Comparison of ENCODE assay signal across 8 mouse cellular contexts in the genomic region with DNA sequence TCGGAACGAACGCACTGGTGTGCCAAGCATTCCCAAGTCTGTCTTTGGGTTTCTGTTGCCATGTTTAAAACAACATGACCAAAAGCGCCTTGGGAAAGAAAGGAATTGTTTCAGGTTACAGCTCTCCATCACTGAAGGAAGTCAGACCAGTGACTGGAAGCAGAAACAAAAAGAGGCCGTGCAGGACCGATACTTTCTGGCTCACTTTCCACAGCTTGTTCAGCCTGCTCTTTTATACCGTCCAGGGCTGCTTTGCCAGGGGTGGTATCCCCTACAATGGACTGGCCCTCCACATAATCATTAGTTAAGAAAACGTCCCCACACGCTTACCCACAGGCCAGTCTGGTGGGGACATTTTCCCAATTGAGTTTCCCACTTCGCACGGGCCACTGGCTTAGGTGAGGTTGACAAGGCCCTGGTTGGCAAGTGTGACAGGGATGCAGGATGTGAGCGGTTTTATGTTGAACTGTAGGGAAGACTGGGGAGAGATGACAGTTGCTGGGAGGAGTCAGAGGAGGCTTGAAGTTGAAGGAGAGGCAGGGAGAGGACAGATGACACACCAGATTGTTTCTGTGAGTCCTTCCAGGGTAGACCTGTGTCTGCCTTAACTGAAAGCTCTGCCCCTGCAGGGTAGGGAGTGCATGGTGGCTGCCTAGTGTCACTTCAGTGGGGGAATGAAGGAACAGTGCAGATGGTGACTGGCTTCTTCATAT. TPM values are rescaled to one million over a fixed set of nuclear protein-coding genes. Genes with fewer than 3 reads are reported as not detected.
A peak's percentile ranks its signal among the peaks of the same experiment; 100 is the strongest.
DNase-seq lines count a peak whose midpoint lies in the region; ATAC-seq and TF ChIP-seq lines count a peak whose summit lies in the region.

No protein-coding gene starts in this region.

- no peaks in the 10 kb centered on the region for H3K27me3 ChIP-seq in heart, embryonic 15.5 days
- H3K27me3 ChIP-seq in liver, postnatal 0 days (ENCODE audit: insufficient read depth, low read length): no peaks in the 10 kb centered on the region

- 0 out of 2 replicates have a peak, but pooled peaks have one; percentile 41 for TF ChIP-seq POLR2A in bone marrow, adult 2 months (IDR thresholded peaks at IDR 0.05; ENCODE audit: borderline replicate concordance, control insufficient read depth, low read depth, low read length)

- H3K27ac ChIP-seq in layer of hippocampus, adult 2 months: no peak overlapping the region
- H3K27ac ChIP-seq in bone marrow, adult 2 months (ENCODE audit: control insufficient read depth, insufficient read depth, low read depth, low read length, poor library complexity): peak overlapping the region; percentile 100
- peak overlapping the region; percentile 95 for H3K27ac ChIP-seq in heart, embryonic 15.5 days
- peak overlapping the region; percentile 98 for H3K27ac ChIP-seq in liver, postnatal 0 days (ENCODE audit: low read depth)

- peaks cover 5% of the 10 kb centered on the region; the same call in 1 of the 2 replicates for H3K4me1 ChIP-seq in bone marrow, adult 2 months (ENCODE audit: control insufficient read depth, insufficient read depth, low read length)
- peaks cover 43% of the 10 kb centered on the region for H3K4me1 ChIP-seq in heart, embryonic 15.5 days (replicated peaks)
- H3K4me1 ChIP-seq in liver, postnatal 0 days (ENCODE audit: insufficient read depth): peaks cover 44% of the 10 kb centered on the region

- peak overlapping the region; percentile 34 for H3K4me3 ChIP-seq in layer of hippocampus, adult 2 months
- peak overlapping the region; percentile 92 for H3K4me3 ChIP-seq in bone marrow, adult 2 months (replicated peaks; ENCODE audit: control insufficient read depth, low read depth, low read length)
- H3K4me3 ChIP-seq in heart, embryonic 15.5 days: peak overlapping the region; percentile 85
- peak overlapping the region; percentile 85 for H3K4me3 ChIP-seq in liver, postnatal 0 days (ENCODE audit: low read depth, low read length)

- peak overlapping the region; percentile 94 for H3K4me2 ChIP-seq in heart, embryonic 15.5 days
- H3K4me2 ChIP-seq in liver, postnatal 0 days (ENCODE audit: low read depth, low read length): peak overlapping the region; percentile 75

- intact Hi-C loops in gastrocnemius, postnatal 36 days (cut with DNase I): no loop called here

- no peak for TF ChIP-seq CTCF in layer of hippocampus, adult 2 months (conservative IDR thresholded peaks at IDR 0.05)
- no peak for TF ChIP-seq CTCF in bone marrow, adult 2 months (IDR thresholded peaks at IDR 0.05; ENCODE audit: control insufficient read depth, insufficient read depth, low read length)
- no peak for TF ChIP-seq CTCF in liver, postnatal 0 days (IDR thresholded peaks at IDR 0.05; ENCODE audit: low read depth)

- H3K36me3 ChIP-seq in heart, embryonic 15.5 days: peaks cover 43% of the 10 kb centered on the region
- H3K36me3 ChIP-seq in liver, postnatal 0 days (replicated peaks; ENCODE audit: insufficient read depth, low read length): peaks cover 51% of the 10 kb centered on the region

- WGBS in bone marrow, adult 2 months: under 1% methylated on average over 12 of the region's 12 CpGs
- 8% methylated on average over 12 of the region's 12 CpGs for WGBS in heart, embryonic 15.5 days
- 3% methylated on average over 12 of the region's 12 CpGs for WGBS in liver, postnatal 0 days (ENCODE audit: insufficient replicate concordance)

- peak overlapping the region; percentile 88 for H3K9ac ChIP-seq in heart, embryonic 15.5 days
- peak overlapping the region; percentile 76 for H3K9ac ChIP-seq in liver, postnatal 0 days (replicated peaks)

- no peak for DNase-seq in layer of hippocampus, adult 2 months (ENCODE audit: low spot score in 2 of 2)
- no peak for DNase-seq in layer of hippocampus, adult 9-10 months (ENCODE audit: low spot score)
- peak; percentile 36 for DNase-seq in liver, postnatal 0 days
- no peak for DNase-seq in adrenal gland, postnatal 10 days
- no peak for DNase-seq in gastrocnemius, postnatal 36 days
- no peak for DNase-seq in urinary bladder, postnatal 25 days (ENCODE audit: low spot score)

- ATAC-seq in heart, embryonic 15.5 days (replicated peaks; ENCODE audit: insufficient number of reproducible peaks, insufficient read depth, low FRiP score, low read depth): no peak
- peak; percentile 3 for ATAC-seq in liver, postnatal 0 days

- no peak for TF ChIP-seq EP300 in liver, postnatal 0 days (IDR thresholded peaks at IDR 0.05; ENCODE audit: low read depth)

- H3K9me3 ChIP-seq in heart, embryonic 15.5 days (replicated peaks): no peaks in the 10 kb centered on the region
- no peaks in the 10 kb centered on the region for H3K9me3 ChIP-seq in liver, postnatal 0 days (ENCODE audit: low read length)

RNA-seq across cellular contexts. Expression of gene Vars, which starts 1.5 kb away (rescaled TPM):
- total RNA-seq in layer of hippocampus, adult 2 months (2021): 10 to 100 TPM; 48.2 to 55.1 TPM
- polyA plus RNA-seq in bone marrow, adult 2 months (2011; ENCODE audit: insufficient read depth, insufficient read length, low replicate concordance, missing spikeins): 117 and 158 TPM in 2 replicates
- 43.0 and 89.7 TPM in 2 replicates for polyA plus RNA-seq in heart, embryonic 15.5 days (2015; fragmentation: Nextera tagmentation; extraction: Ambion mirVana)
- polyA plus RNA-seq in liver, postnatal 0 days (2015; fragmentation: Nextera tagmentation; extraction: Ambion mirVana): 38.0 and 43.8 TPM in 2 replicates
- total RNA-seq in adrenal gland, postnatal 10 days (2021): 10 to 100 TPM; 56.5 to 63.0 TPM
- 10 to 100 TPM; 29.3 to 31.8 TPM for total RNA-seq in gastrocnemius, postnatal 36 days (2021)

RNA-seq across cellular contexts. Expression of gene Vwa7, which starts 14.1 kb away (rescaled TPM):
- total RNA-seq in layer of hippocampus, adult 2 months (2021): under 1 TPM; 0.20 to 0.26 TPM
- 0.77 and 1.2 TPM in 2 replicates for polyA plus RNA-seq in bone marrow, adult 2 months (2011; ENCODE audit: insufficient read depth, insufficient read length, low replicate concordance, missing spikeins)
- 0.24 and 0.31 TPM in 2 replicates for polyA plus RNA-seq in heart, embryonic 15.5 days (2015; fragmentation: Nextera tagmentation; extraction: Ambion mirVana)
- polyA plus RNA-seq in liver, postnatal 0 days (2015; fragmentation: Nextera tagmentation; extraction: Ambion mirVana): 0.09 and 0.12 TPM in 2 replicates
- total RNA-seq in adrenal gland, postnatal 10 days (2021): 1 to 10 TPM in 1 of 2 experiments, under 1 TPM in 1; 0.72 to 1.5 TPM
- 10 to 100 TPM; 11.3 to 12.8 TPM for total RNA-seq in gastrocnemius, postnatal 36 days (2021)

RNA-seq across cellular contexts. Expression of gene Lsm2, which starts 20.6 kb away (rescaled TPM):
- total RNA-seq in layer of hippocampus, adult 2 months (2021): 10 to 100 TPM; 15.9 to 21.8 TPM
- polyA plus RNA-seq in bone marrow, adult 2 months (2011; ENCODE audit: insufficient read depth, insufficient read length, low replicate concordance, missing spikeins): 70.0 and 84.5 TPM in 2 replicates
- 116 and 132 TPM in 2 replicates for polyA plus RNA-seq in heart, embryonic 15.5 days (2015; fragmentation: Nextera tagmentation; extraction: Ambion mirVana)
- polyA plus RNA-seq in liver, postnatal 0 days (2015; fragmentation: Nextera tagmentation; extraction: Ambion mirVana): 69.8 and 76.7 TPM in 2 replicates
- total RNA-seq in adrenal gland, postnatal 10 days (2021): 10 to 100 TPM; 39.0 to 42.8 TPM
- total RNA-seq in gastrocnemius, postnatal 36 days (2021): 10 to 100 TPM; 13.1 to 15.3 TPM

RNA-seq across cellular contexts. Expression of gene Sapcd1, which starts 25.5 kb away (rescaled TPM):
- total RNA-seq in layer of hippocampus, adult 2 months (2021): under 1 TPM in 1 of 2 experiments, not detected in 1; 0.67 TPM
- polyA plus RNA-seq in bone marrow, adult 2 months (2011; ENCODE audit: insufficient read depth, insufficient read length, low replicate concordance, missing spikeins): 18.9 and 31.7 TPM in 2 replicates
- 1.4 and 2.8 TPM in 2 replicates for polyA plus RNA-seq in heart, embryonic 15.5 days (2015; fragmentation: Nextera tagmentation; extraction: Ambion mirVana)
- 3.3 and 4.1 TPM in 2 replicates for polyA plus RNA-seq in liver, postnatal 0 days (2015; fragmentation: Nextera tagmentation; extraction: Ambion mirVana)
- 1 to 10 TPM; 1.1 to 1.6 TPM for total RNA-seq in adrenal gland, postnatal 10 days (2021)
- not detected for total RNA-seq in gastrocnemius, postnatal 36 days (2021)

RNA-seq across cellular contexts. Expression of gene Hspa1l, which starts 29.8 kb away (rescaled TPM):
- total RNA-seq in layer of hippocampus, adult 2 months (2021): under 1 TPM; 0.44 to 0.49 TPM
- polyA plus RNA-seq in bone marrow, adult 2 months (2011; ENCODE audit: insufficient read depth, insufficient read length, low replicate concordance, missing spikeins): not detected in 2 replicates
- 2.1 and 2.6 TPM in 2 replicates for polyA plus RNA-seq in heart, embryonic 15.5 days (2015; fragmentation: Nextera tagmentation; extraction: Ambion mirVana)
- polyA plus RNA-seq in liver, postnatal 0 days (2015; fragmentation: Nextera tagmentation; extraction: Ambion mirVana): 0.18 TPM in 1 of 2 replicates, not detected in the other
- 1 to 10 TPM in 1 of 2 experiments, under 1 TPM in 1; 0.75 to 1.4 TPM for total RNA-seq in adrenal gland, postnatal 10 days (2021)
- 10 to 100 TPM; 18.6 to 23.2 TPM for total RNA-seq in gastrocnemius, postnatal 36 days (2021)

Comparison
In these comparisons a context has a peak if more than half of its experiments do, and no peak if none do; other contexts are left out.
1. H3K4me3 ChIP-seq: peak in every context shown above with its lines; median percentile 92 in bone marrow, adult 2 months; 85 in heart, embryonic 15.5 days; 85 in liver, postnatal 0 days; 34 in layer of hippocampus, adult 2 months.
2. RNA of gene Vwa7, which starts 14.1 kb away (total RNA-seq): 11.3 to 12.8 TPM in gastrocnemius, postnatal 36 days; 0.72 to 1.5 TPM in adrenal gland, postnatal 10 days and 0.20 to 0.26 TPM in layer of hippocampus, adult 2 months; every median in the first group is over 4 times any median in the second.